Mouse (Mus musculus) stomach, postnatal 0 days (tissue): ENCODE data around the gene 1500009C09Rik. TPM values are rescaled to one million over a fixed set of nuclear protein-coding genes. Genes with fewer than 3 reads are reported as not detected.
A peak's percentile ranks its signal among the peaks of the same experiment; 100 is the strongest.

Experiments
- ATAC-seq: fragments of 200-750 bp; cut with Nextera tagmentation; 2 replicates; pipeline ENCODE4 v1.8.0; 2017; ENCODE audit not compliant: low FRiP score, low TSS enrichment
- DNase-seq: peaks from one replicate; pipeline ENCODE4 v3.0.0-alpha.2; 2016; ENCODE audit warnings: low spot score
- H3K27ac ChIP-seq: fragments of 300-500 bp; sonication (generic); replicated peaks from 2 replicates; pipeline ENCODE4 v1.5.1; 2014; ENCODE audit warnings: mild to moderate bottlenecking, control low read depth
- H3K27me3 ChIP-seq: fragments of 300-500 bp; sonication (generic); 2 replicates; pipeline ENCODE4 v1.6.1; 2014; ENCODE audit warnings: low read length; ENCODE audit not compliant: control insufficient read depth, insufficient read depth
- H3K36me3 ChIP-seq: fragments of 300-500 bp; sonication (generic); 2 replicates; pipeline ENCODE4 v1.6.1; 2014; ENCODE audit warnings: low read length, mixed read lengths; ENCODE audit not compliant: control insufficient read depth, insufficient read depth
- H3K4me1 ChIP-seq: fragments of 300-500 bp; sonication (generic); replicated peaks from 2 replicates; pipeline ENCODE4 v1.6.1; 2014; ENCODE audit warnings: antibody characterized with exemption; ENCODE audit not compliant: control insufficient read depth, insufficient read depth
- H3K4me2 ChIP-seq: fragments of 300-500 bp; sonication (generic); replicated peaks from 2 replicates; pipeline ENCODE4 v1.6.1; 2014; ENCODE audit warnings: low read depth, mild to moderate bottlenecking, control low read depth, moderate library complexity
- H3K4me3 ChIP-seq: fragments of 300-500 bp; sonication (generic); 2 replicates; pipeline ENCODE4 v1.5.1; 2014; ENCODE audit warnings: low read depth, low read length, control low read depth
- H3K9ac ChIP-seq: fragments of 300-500 bp; sonication (generic); 2 replicates; pipeline ENCODE4 v1.6.1; 2014; ENCODE audit warnings: mild to moderate bottlenecking, low read length, control low read depth, mixed read lengths
- H3K9me3 ChIP-seq: fragments of 300-500 bp; sonication (generic); 2 replicates; pipeline ENCODE4 v1.6.1; 2016; ENCODE audit warnings: low read length; ENCODE audit not compliant: control insufficient read depth
- CTCF ChIP-seq: IDR thresholded peaks from 2 replicates; pipeline ENCODE4 v1.5.1; 2016; ENCODE audit warnings: antibody characterized with exemption, low read depth, mild to moderate bottlenecking, moderate library complexity
- EP300 ChIP-seq: optimal IDR thresholded peaks from 2 replicates; pipeline ENCODE3; 2016; ENCODE audit warnings: antibody characterized with exemption
- WGBS: fragments of 180-500 bp; shearing (Covaris S2); extraction: QIAGEN DNeasy Blood & Tissue Kit; methylation state at CpG from one replicate; pipeline ENCODE4 v1.1.7; 2014; 5-methylcytosine and 5-hydroxymethylcytosine counted together
- polyA plus RNA-seq: library from polyadenylated mRNA; unstranded; fragments of >200 nt; fragmentation: Nextera tagmentation; extraction: Ambion mirVana; gene quantifications from 2 replicates; pipeline ENCODE4 v1.2.1, GENCODE M21; 2015

The 1500009C09Rik gene
- polyA plus RNA-seq, 1 experiment from 2014 or later = 0.23 TPM

DNA sequence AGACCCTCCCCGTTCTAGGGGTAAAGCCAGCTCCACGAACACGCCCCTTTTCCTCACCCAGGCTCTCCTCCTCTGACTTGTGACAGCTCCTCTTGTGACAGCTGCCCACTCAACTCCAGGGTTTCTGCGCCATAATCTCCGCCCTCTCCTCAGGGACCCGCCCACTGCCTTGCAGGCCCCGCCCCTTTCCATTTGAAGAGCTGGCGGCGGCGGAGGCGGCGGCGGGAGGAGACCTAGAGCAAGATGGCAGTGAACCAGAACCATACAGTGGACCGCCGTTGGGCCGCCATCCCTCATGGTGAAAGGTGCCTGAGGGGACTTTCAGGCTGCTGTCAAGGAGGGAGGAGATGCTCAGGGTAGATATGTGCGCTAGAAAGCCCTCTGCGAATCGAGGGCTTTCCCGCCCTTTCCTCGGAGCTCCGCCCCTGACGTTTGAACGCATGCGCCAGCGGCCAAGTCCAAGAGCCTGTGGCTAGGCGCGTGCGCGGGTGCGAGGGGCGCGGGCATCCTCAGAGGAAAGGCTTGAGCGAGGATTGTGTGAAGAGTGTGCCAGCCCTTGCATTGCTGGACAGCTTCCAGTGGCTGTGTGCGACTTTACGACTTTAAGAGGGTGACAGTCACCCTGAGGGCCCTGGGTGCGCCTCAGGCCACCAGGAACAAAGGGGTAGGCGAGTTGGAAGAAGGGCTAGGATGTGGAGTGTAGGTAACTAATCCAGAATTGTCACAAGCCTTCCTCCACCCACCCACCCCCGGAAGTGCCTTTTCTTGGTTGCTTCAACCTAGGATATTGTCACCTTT is 46.8 kb downstream of the 1500009C09Rik start, which contains the start of gene Wbp2nl:
Gene Wbp2nl (plus strand): TSS at position 191 of the 798 bp plus-strand sequence.
- Histone ChIP-seq H3K36me3 (no peaks in the 10 kb centered on the region), H3K4me1 (no peaks in the 10 kb centered on the region), H3K27ac (no peak within 1 kb of the TSS), H3K9me3 (no peaks in the 10 kb centered on the region), H3K4me2 (no peak within 1 kb of the TSS), H3K4me3 (no peak within 1 kb of the TSS), H3K27me3 (no peaks in the 10 kb centered on the region), H3K9ac (no peak within 1 kb of the TSS)
- no peak for ATAC-seq
- no peak for TF ChIP-seq EP300
- 58% methylated on average over 39 of the region's 39 CpGs for WGBS
- DNase-seq = peak; percentile 35

GRCm38 (mm10) chr15:82307107-82307506 is 54.9 kb downstream of the 1500009C09Rik start:
- H3K4me3 ChIP-seq = no peak overlapping the region
- no peaks in the 10 kb centered on the region for H3K36me3 ChIP-seq
- WGBS = 39% methylated on average over 3 of the region's 3 CpGs
- no peaks in the 10 kb centered on the region for H3K27me3 ChIP-seq
- ATAC-seq = peak; percentile 94
- TF ChIP-seq EP300 = no peak
- TF ChIP-seq CTCF = no peak
- H3K4me2 ChIP-seq = no peak overlapping the region
- H3K27ac ChIP-seq = no peak overlapping the region
- H3K9ac ChIP-seq = no peak overlapping the region
- H3K9me3 ChIP-seq = no peaks in the 10 kb centered on the region
- peak; percentile 69 for DNase-seq
- no peaks in the 10 kb centered on the region for H3K4me1 ChIP-seq

DNA sequence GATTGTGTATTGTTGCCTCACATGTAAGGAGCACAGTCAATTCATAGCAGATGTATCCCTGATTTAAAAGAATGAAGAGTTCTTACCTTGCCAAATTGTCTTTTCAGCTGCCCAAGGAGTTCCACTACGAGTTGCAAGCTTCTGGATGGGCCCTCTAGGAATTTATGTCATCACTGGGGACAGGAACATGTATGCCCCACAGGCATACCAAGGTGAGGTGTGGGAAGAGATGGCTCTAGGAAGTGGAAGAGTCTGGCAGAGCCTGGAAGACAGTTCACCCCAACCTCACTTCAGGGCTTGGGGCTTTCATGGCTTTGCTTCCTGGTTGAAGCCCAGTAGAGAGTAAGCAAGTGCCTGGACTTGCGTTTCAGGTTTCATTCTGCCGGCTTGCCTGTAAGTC is 56.2 kb downstream of the 1500009C09Rik start:
- no peak for DNase-seq
- no peaks in the 10 kb centered on the region for H3K4me1 ChIP-seq
- H3K36me3 ChIP-seq = no peaks in the 10 kb centered on the region
- H3K9ac ChIP-seq = no peak overlapping the region
- peak overlapping the region; percentile 35; the same call in 1 of the 2 replicates for H3K27ac ChIP-seq
- TF ChIP-seq CTCF (no peak), EP300 (no peak)
- no peak overlapping the region for H3K4me3 ChIP-seq
- WGBS = 55% methylated on average over 3 of the region's 3 CpGs
- ATAC-seq = no peak
- no peaks in the 10 kb centered on the region for H3K27me3 ChIP-seq
- H3K4me2 ChIP-seq = no peak overlapping the region
- H3K9me3 ChIP-seq = no peaks in the 10 kb centered on the region

Other genes with a start within 250 kb of the 1500009C09Rik start
- 20.8 and 22.8 TPM in 2 replicates for gene Desi1, start 218.5 kb upstream of the 1500009C09Rik start, polyA plus RNA-seq
- gene Snu13, start 204.8 kb upstream of the 1500009C09Rik start, polyA plus RNA-seq = 130 and 133 TPM in 2 replicates
- gene 4930407I10Rik, start 193.2 kb upstream of the 1500009C09Rik start, polyA plus RNA-seq = 0.04 TPM in 1 of 2 replicates, not detected in the other
- gene Mei1, start 182.4 kb upstream of the 1500009C09Rik start, polyA plus RNA-seq = 0.02 and 0.04 TPM in 2 replicates
- 8.2 and 8.5 TPM in 2 replicates for gene Ccdc134, start 124.5 kb upstream of the 1500009C09Rik start, polyA plus RNA-seq
- gene Srebf2, start 105.2 kb upstream of the 1500009C09Rik start, polyA plus RNA-seq = 119 and 127 TPM in 2 replicates
- 0.06 and 0.23 TPM in 2 replicates for gene Shisa8, start 39.6 kb upstream of the 1500009C09Rik start, polyA plus RNA-seq
- not detected in 2 replicates for gene Tnfrsf13c, start 28.0 kb upstream of the 1500009C09Rik start, polyA plus RNA-seq
- gene Cenpm, start 7.6 kb upstream of the 1500009C09Rik start, polyA plus RNA-seq = 24.0 and 27.0 TPM in 2 replicates
- gene Sept3, start 22.5 kb downstream of the 1500009C09Rik start, polyA plus RNA-seq = 2.1 and 2.9 TPM in 2 replicates
- gene Wbp2nl, start 46.6 kb downstream of the 1500009C09Rik start, polyA plus RNA-seq = 0.08 and 0.11 TPM in 2 replicates
- gene Naga, start 86.5 kb downstream of the 1500009C09Rik start, polyA plus RNA-seq = 83.1 and 88.9 TPM in 2 replicates
- 6.2 and 6.3 TPM in 2 replicates for gene Pheta2, start 86.5 kb downstream of the 1500009C09Rik start, polyA plus RNA-seq
- 286 and 296 TPM in 2 replicates for gene Smdt1, start 86.6 kb downstream of the 1500009C09Rik start, polyA plus RNA-seq
- gene Ndufa6, start 101.9 kb downstream of the 1500009C09Rik start, polyA plus RNA-seq = 514 and 516 TPM in 2 replicates
- gene Cyp2d22, start 127.9 kb downstream of the 1500009C09Rik start, polyA plus RNA-seq = 5.5 TPM in 2 replicates
- gene Cyp2d11, start 141.6 kb downstream of the 1500009C09Rik start, polyA plus RNA-seq = not detected in 2 replicates
- 2.1 and 3.6 TPM in 2 replicates for gene Cyp2d10, start 154.8 kb downstream of the 1500009C09Rik start, polyA plus RNA-seq
- 1.6 and 2.0 TPM in 2 replicates for gene Cyp2d9, start 181.0 kb downstream of the 1500009C09Rik start, polyA plus RNA-seq